32 mouse cellular contexts compared by ENCODE assay signal in the genomic region with DNA sequence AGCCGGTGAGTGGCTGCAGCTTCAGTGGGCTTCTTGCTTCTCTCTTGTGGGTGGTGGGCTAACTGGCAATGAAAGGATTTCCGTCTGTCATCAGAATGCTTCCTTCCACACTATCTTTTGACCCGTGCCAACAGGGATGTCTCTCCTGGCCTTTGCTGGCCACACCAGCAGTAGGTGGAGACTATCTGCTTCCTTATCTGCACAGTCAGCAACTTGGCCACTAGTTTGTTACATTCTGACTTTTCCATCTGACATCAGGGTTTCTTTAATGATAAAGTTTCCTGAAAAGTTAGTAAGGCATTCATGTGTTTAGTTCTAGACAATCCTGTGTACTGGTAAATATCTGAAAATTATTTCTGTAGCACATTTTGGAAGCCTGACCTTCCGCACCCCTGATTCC. TPM values are rescaled to one million over a fixed set of nuclear protein-coding genes. Genes with fewer than 3 reads are reported as not detected.
DNase-seq lines count a peak whose midpoint lies in the region; ATAC-seq and TF ChIP-seq lines count a peak whose summit lies in the region.
"Had no signal": no experiment of that assay in that cellular context is flagged by ENCODE, and none has a peak within 500 bp of the region (broad histone marks: within the 10 kb centered on the region; RNA-seq: fewer than 3 reads in every experiment).

No protein-coding gene starts in this region.

- DNase-seq in kidney, adult 2 months: peak; percentile 18
- DNase-seq in ES-E14 (ENCODE audit: low read depth, low spot score): no peak
- DNase-seq in yolk sac, embryonic 10.5 days (ENCODE audit: low spot score): no peak
- DNase-seq in adrenal gland, adult 2 months: no peak
- DNase-seq: adrenal gland, postnatal 14 days; B cell, adult 2 months; cerebellum, adult 11 months; heart, postnatal 10 days; kidney, adult 8-10 months; kidney, postnatal 10 days; layer of hippocampus, adult 9-11 months; lung, adult 2 months; lung, postnatal 10 days; thymus, adult 2 months; thymus, postnatal 4 days had no signal

- H3K27me3 ChIP-seq in heart, embryonic 12.5 days (replicated peaks): no peaks in the 10 kb centered on the region
- no peaks in the 10 kb centered on the region for H3K27me3 ChIP-seq in heart, embryonic 11.5 days (ENCODE audit: control insufficient read depth, insufficient read depth, low read length)
- H3K27me3 ChIP-seq in kidney, adult 2 months (replicated peaks; ENCODE audit: control insufficient read depth, insufficient read depth, low read length): no peaks in the 10 kb centered on the region
- H3K27me3 ChIP-seq in kidney, embryonic 16.5 days (ENCODE audit: insufficient read depth, low read length): no peaks in the 10 kb centered on the region
- H3K27me3 ChIP-seq in liver, embryonic 12.5 days (replicated peaks): no peaks in the 10 kb centered on the region
- H3K27me3 ChIP-seq: embryonic facial prominence, embryonic 13.5 days; forebrain, embryonic 15.5 days; hindbrain, embryonic 12.5 days; intestine, embryonic 15.5 days; limb, embryonic 15.5 days; midbrain, embryonic 12.5 days; neural tube, embryonic 13.5 days; Patski had no signal

- 38% methylated on average over 4 of the region's 4 CpGs for WGBS in heart, embryonic 12.5 days
- WGBS in heart, embryonic 11.5 days (ENCODE audit: insufficient replicate concordance): 43% methylated on average over 4 of the region's 4 CpGs
- whole genome bisulfite sequencing in kidney, adult 2 months: 58% methylated on average over 4 of the region's 4 CpGs
- 76% methylated on average over 4 of the region's 4 CpGs for WGBS in kidney, embryonic 16.5 days
- WGBS in liver, embryonic 12.5 days (ENCODE audit: insufficient replicate concordance): 43% methylated on average over 4 of the region's 4 CpGs

- H3K4me2 ChIP-seq in heart, embryonic 12.5 days: 0 out of 2 replicates have a peak overlapping the region, but pooled peaks have one; percentile 11
- H3K4me2 ChIP-seq in heart, embryonic 11.5 days: no peak overlapping the region
- H3K4me2 ChIP-seq in kidney, embryonic 16.5 days (replicated peaks; ENCODE audit: low read depth, low read length): no peak overlapping the region
- peak overlapping the region; percentile 6; the same call in 1 of the 2 replicates for H3K4me2 ChIP-seq in liver, embryonic 12.5 days
- H3K4me2 ChIP-seq: embryonic facial prominence, embryonic 13.5 days; forebrain, embryonic 15.5 days; hindbrain, embryonic 12.5 days; intestine, embryonic 15.5 days; limb, embryonic 15.5 days; midbrain, embryonic 12.5 days; neural tube, embryonic 13.5 days had no signal

- H3K36me3 ChIP-seq in heart, embryonic 12.5 days: peaks cover 3% of the 10 kb centered on the region; the same call in 1 of the 2 replicates
- H3K36me3 ChIP-seq in heart, embryonic 11.5 days (ENCODE audit: control insufficient read depth, insufficient read depth, low read length): no peaks in the 10 kb centered on the region
- no peaks in the 10 kb centered on the region for H3K36me3 ChIP-seq in kidney, adult 2 months (ENCODE audit: control insufficient read depth, insufficient read depth, low read length)
- 0 out of 2 replicates have a peak, but pooled peaks cover 3% of the 10 kb centered on the region for H3K36me3 ChIP-seq in kidney, embryonic 16.5 days (ENCODE audit: insufficient read depth, low read length)
- H3K36me3 ChIP-seq in ES-E14 (ENCODE audit: control insufficient read depth, insufficient read depth, low read length, poor library complexity, severe bottlenecking): no peaks in the 10 kb centered on the region
- peaks cover 14% of the 10 kb centered on the region for H3K36me3 ChIP-seq in liver, embryonic 12.5 days
- H3K36me3 ChIP-seq: forebrain, embryonic 15.5 days; hindbrain, embryonic 12.5 days; intestine, embryonic 15.5 days had no signal

- 0 out of 2 replicates have a peak overlapping the region, but pooled peaks have one; percentile 3 for H3K9ac ChIP-seq in heart, embryonic 12.5 days
- no peak overlapping the region for H3K9ac ChIP-seq in heart, embryonic 11.5 days (ENCODE audit: low read depth, low read length)
- H3K9ac ChIP-seq in kidney, embryonic 16.5 days (replicated peaks; ENCODE audit: low read length): no peak overlapping the region
- H3K9ac ChIP-seq in ES-E14 (ENCODE audit: insufficient read depth, low read depth, low read length, poor library complexity, severe bottlenecking): no peak overlapping the region
- H3K9ac ChIP-seq in liver, embryonic 12.5 days: no peak overlapping the region
- H3K9ac ChIP-seq: embryonic facial prominence, embryonic 13.5 days; forebrain, embryonic 15.5 days; hindbrain, embryonic 12.5 days; intestine, embryonic 15.5 days; limb, embryonic 15.5 days; midbrain, embryonic 12.5 days; neural tube, embryonic 13.5 days had no signal

- ATAC-seq in heart, embryonic 12.5 days (ENCODE audit: insufficient number of reproducible peaks, low FRiP score): no peak
- no peak for ATAC-seq in heart, embryonic 11.5 days (replicated peaks; ENCODE audit: insufficient number of reproducible peaks, low FRiP score, low TSS enrichment)
- no peak for ATAC-seq in kidney, embryonic 16.5 days (ENCODE audit: low FRiP score, low TSS enrichment)
- no peak for ATAC-seq in liver, embryonic 12.5 days
- ATAC-seq: forebrain, embryonic 15.5 days; hindbrain, postnatal 0 days; intestine, embryonic 15.5 days; Patski had no signal

- H3K27ac ChIP-seq in heart, embryonic 12.5 days (ENCODE audit: poor library complexity, severe bottlenecking): 0 out of 2 replicates have a peak overlapping the region, but pooled peaks have one; percentile 29
- H3K27ac ChIP-seq in heart, embryonic 11.5 days (ENCODE audit: low read depth, low read length): no peak overlapping the region
- no peak overlapping the region for H3K27ac ChIP-seq in kidney, adult 2 months (ENCODE audit: insufficient read depth, low read depth, low read length)
- H3K27ac ChIP-seq in kidney, embryonic 16.5 days (ENCODE audit: low read length): no peak overlapping the region
- H3K27ac ChIP-seq in ES-E14 (ENCODE audit: insufficient read depth, low read depth, low read length, poor library complexity, severe bottlenecking): no peak overlapping the region
- no peak overlapping the region for H3K27ac ChIP-seq in liver, embryonic 12.5 days
- H3K27ac ChIP-seq: embryonic facial prominence, embryonic 13.5 days; forebrain, embryonic 10.5 days; forebrain, embryonic 15.5 days; hindbrain, embryonic 12.5 days; hindbrain, postnatal 0 days; intestine, embryonic 15.5 days; limb, embryonic 10.5 days; limb, embryonic 15.5 days; macrophage; midbrain, embryonic 12.5 days; neural tube, embryonic 13.5 days had no signal

- no peak overlapping the region for H3K4me3 ChIP-seq in heart, embryonic 12.5 days
- no peak overlapping the region for H3K4me3 ChIP-seq in heart, embryonic 11.5 days (ENCODE audit: low read depth, low read length)
- no peak overlapping the region for H3K4me3 ChIP-seq in kidney, adult 2 months (ENCODE audit: insufficient read depth, low read depth, low read length)
- H3K4me3 ChIP-seq in kidney, embryonic 16.5 days (ENCODE audit: low read length): no peak overlapping the region
- no peak overlapping the region for H3K4me3 ChIP-seq in ES-E14 (ENCODE audit: insufficient read depth in 1 of 2, low read depth in 1 of 2, low read length in 2 of 2, poor library complexity in 1 of 2, severe bottlenecking in 1 of 2)
- H3K4me3 ChIP-seq in liver, embryonic 12.5 days: no peak overlapping the region
- H3K4me3 ChIP-seq: embryonic facial prominence, embryonic 13.5 days; forebrain, embryonic 10.5 days; forebrain, embryonic 15.5 days; hindbrain, embryonic 12.5 days; intestine, embryonic 15.5 days; limb, embryonic 10.5 days; limb, embryonic 15.5 days; midbrain, embryonic 12.5 days; neural tube, embryonic 13.5 days had no signal

- in situ Hi-C loops in ES-E14 (cut with MboI; ENCODE audit: low sequenced_read_pairs in 2 of 2, unreplicated experiment in 2 of 2): no loop called here

- peaks cover 30% of the 10 kb centered on the region for H3K4me1 ChIP-seq in heart, embryonic 12.5 days (replicated peaks)
- peaks cover 21% of the 10 kb centered on the region for H3K4me1 ChIP-seq in heart, embryonic 11.5 days (ENCODE audit: control insufficient read depth, insufficient read depth, low read length)
- H3K4me1 ChIP-seq in kidney, adult 2 months (ENCODE audit: control insufficient read depth, insufficient read depth, low read length): peaks cover 10% of the 10 kb centered on the region; the same call in 1 of the 2 replicates
- H3K4me1 ChIP-seq in kidney, embryonic 16.5 days (ENCODE audit: insufficient read depth, low read length): no peaks in the 10 kb centered on the region
- H3K4me1 ChIP-seq in ES-E14 (ENCODE audit: control insufficient read depth in 2 of 2, insufficient read depth in 2 of 2, low read length in 2 of 2, poor library complexity in 1 of 2): no peaks in the 10 kb centered on the region
- H3K4me1 ChIP-seq in liver, embryonic 12.5 days: peaks cover 17% of the 10 kb centered on the region
- H3K4me1 ChIP-seq: limb, embryonic 10.5 days had no signal

- TF ChIP-seq POLR2A in kidney, adult 2 months (IDR thresholded peaks at IDR 0.05; ENCODE audit: low read depth, low read length): no peak

- H3K9me3 ChIP-seq in heart, embryonic 12.5 days (replicated peaks): no peaks in the 10 kb centered on the region
- H3K9me3 ChIP-seq in heart, embryonic 11.5 days (replicated peaks; ENCODE audit: control insufficient read depth, low read length): no peaks in the 10 kb centered on the region
- no peaks in the 10 kb centered on the region for H3K9me3 ChIP-seq in kidney, embryonic 16.5 days (ENCODE audit: low read length)
- no peaks in the 10 kb centered on the region for H3K9me3 ChIP-seq in ES-E14 (ENCODE audit: control insufficient read depth, insufficient read depth, low read depth, low read length)
- H3K9me3 ChIP-seq in liver, embryonic 12.5 days (replicated peaks): no peaks in the 10 kb centered on the region
- H3K9me3 ChIP-seq: embryonic facial prominence, embryonic 13.5 days; forebrain, embryonic 10.5 days; forebrain, embryonic 15.5 days; G1E; hindbrain, embryonic 12.5 days; intestine, embryonic 15.5 days; limb, embryonic 10.5 days; limb, embryonic 15.5 days; midbrain, embryonic 12.5 days; neural tube, embryonic 13.5 days had no signal

- no peak for TF ChIP-seq CTCF in kidney, adult 2 months (conservative IDR thresholded peaks at IDR 0.05; ENCODE audit: insufficient read depth, insufficient read length, low read depth, low read length)

TF ChIP-seq in ES-E14, 5 proteins besides CTCF, POLR2A, EP300 and RAD21:
- TF ChIP-seq ZC3H11A (IDR thresholded peaks at IDR 0.05; ENCODE audit: borderline replicate concordance, low read depth, low read length) (no peak), MAFK (IDR thresholded peaks at IDR 0.05; ENCODE audit: insufficient read depth, low read depth, low read length) (0 out of 2 replicates have a peak, but pooled peaks have one; percentile 59)

RNA-seq across cellular contexts. Expression of gene Fam193a, which starts 41.1 kb away (rescaled TPM):
- polyA plus RNA-seq in heart, embryonic 12.5 days (2016; fragmentation: Nextera tagmentation; extraction: Ambion mirVana): 7.8 and 8.5 TPM in 2 replicates
- 9.4 and 12.0 TPM in 2 replicates for polyA plus RNA-seq in heart, embryonic 11.5 days (2014; fragmentation: Nextera tagmentation; extraction: Ambion mirVana)
- 37.5 and 39.0 TPM in 2 replicates for polyA plus RNA-seq in kidney, adult 2 months (2012; rRNA removed)
- polyA plus RNA-seq in kidney, embryonic 16.5 days (2015; fragmentation: Nextera tagmentation; extraction: Ambion mirVana): 10.1 and 11.4 TPM in 2 replicates
- 17.3 and 19.0 TPM in 2 replicates for total RNA-seq in ES-E14 (2012; rRNA removed)
- 4.9 and 5.1 TPM in 2 replicates for polyA plus RNA-seq in liver, embryonic 12.5 days (2016; fragmentation: Nextera tagmentation; extraction: Ambion mirVana)
- total RNA-seq in adrenal gland, adult 2 months (2021): 10 to 100 TPM; 24.5 to 36.6 TPM
- polyA plus RNA-seq in adrenal gland, adult 2 months (2012; rRNA removed): 21.8 and 50.3 TPM in 2 replicates

Comparison
In these comparisons a context has a peak if more than half of its experiments do, and no peak if none do; other contexts are left out.
1. H3K4me2 ChIP-seq: peak in heart, embryonic 12.5 days (single experiment) and liver, embryonic 12.5 days (single experiment); none in heart, embryonic 11.5 days (single experiment) and kidney, embryonic 16.5 days (single experiment).